In genomic region chr16:16599586-16600401, GRCm38 (mm10) we compare ENCODE assay signal across 8 mouse cellular contexts. TPM values are rescaled to one million over a fixed set of nuclear protein-coding genes. Genes with fewer than 3 reads are reported as not detected.
A peak's percentile ranks its signal among the peaks of the same experiment; 100 is the strongest.
DNase-seq lines count a peak whose midpoint lies in the region; ATAC-seq and TF ChIP-seq lines count a peak whose summit lies in the region.

No protein-coding gene starts in this region.

- peak; percentile 40 for DNase-seq in G1E (ENCODE audit: low spot score)
- peak; percentile 52 to 60 for DNase-seq in cerebellum, adult 18-20 months
- peak; percentile 46 for DNase-seq in forebrain, postnatal 0 days
- DNase-seq in heart, postnatal 25 days (ENCODE audit: low spot score): peak; percentile 8
- peak; percentile 76 for DNase-seq in large intestine, adult 2 months (ENCODE audit: low read depth, low spot score)
- peak; percentile 46 for DNase-seq in ovary, postnatal 14 days (ENCODE audit: low spot score)
- peak; percentile 54 to 69 for DNase-seq in urinary bladder, postnatal 36 days (ENCODE audit: low spot score in 2 of 2)

- H3K27me3 ChIP-seq in G1E (ENCODE audit: insufficient read depth, low read length): peaks cover 15% of the 10 kb centered on the region; the same call in 1 of the 2 replicates
- H3K27me3 ChIP-seq in forebrain, postnatal 0 days (ENCODE audit: insufficient read depth, low read length): no peaks in the 10 kb centered on the region
- no peaks in the 10 kb centered on the region for H3K27me3 ChIP-seq in lung, embryonic 16.5 days (ENCODE audit: control insufficient read depth, insufficient read depth, low read depth, low read length)

- intact Hi-C loops in heart, postnatal 25 days (cut with DNase I): no loop called here

- H3K4me1 ChIP-seq in G1E (ENCODE audit: insufficient read depth, low read depth, low read length): peaks cover 4% of the 10 kb centered on the region; the same call in 1 of the 2 replicates
- H3K4me1 ChIP-seq in forebrain, postnatal 0 days (ENCODE audit: insufficient read depth): 0 out of 2 replicates have a peak, but pooled peaks cover 4% of the 10 kb centered on the region
- peaks cover 4% of the 10 kb centered on the region; the same call in 1 of the 2 replicates for H3K4me1 ChIP-seq in lung, embryonic 16.5 days (replicated peaks; ENCODE audit: control insufficient read depth, insufficient read depth, low read length)

- peak overlapping the region; percentile 94 for H3K4me2 ChIP-seq in forebrain, postnatal 0 days (ENCODE audit: low read depth)
- peak overlapping the region; percentile 74 for H3K4me2 ChIP-seq in lung, embryonic 16.5 days (ENCODE audit: low read depth, low read length)

- H3K36me3 ChIP-seq in G1E (replicated peaks): no peaks in the 10 kb centered on the region
- no peaks in the 10 kb centered on the region for H3K36me3 ChIP-seq in forebrain, postnatal 0 days (ENCODE audit: insufficient read depth)
- no peaks in the 10 kb centered on the region for H3K36me3 ChIP-seq in lung, embryonic 16.5 days (ENCODE audit: control insufficient read depth, insufficient read depth, low read length)

- no peak overlapping the region for H3K27ac ChIP-seq in forebrain, postnatal 0 days (ENCODE audit: low read depth, low read length)
- H3K27ac ChIP-seq in lung, embryonic 16.5 days (ENCODE audit: low read length): peak overlapping the region; percentile 88

- no peaks in the 10 kb centered on the region for H3K9me3 ChIP-seq in G1E (replicated peaks)
- H3K9me3 ChIP-seq in forebrain, postnatal 0 days (ENCODE audit: low read length): no peaks in the 10 kb centered on the region
- no peaks in the 10 kb centered on the region for H3K9me3 ChIP-seq in lung, embryonic 16.5 days (ENCODE audit: control insufficient read depth, low read length)

- H3K4me3 ChIP-seq in G1E (ENCODE audit: low read depth, low read length): peak overlapping the region; percentile 35; the same call in 1 of the 2 replicates
- peak overlapping the region; percentile 70 for H3K4me3 ChIP-seq in forebrain, postnatal 0 days (ENCODE audit: low read depth, low read length)
- peak overlapping the region; percentile 81 for H3K4me3 ChIP-seq in lung, embryonic 16.5 days (ENCODE audit: low read length)

- WGBS in forebrain, postnatal 0 days: 2% methylated on average over 73 of the region's 77 CpGs
- under 1% methylated on average over 77 of the region's 77 CpGs for WGBS in large intestine, adult 2 months
- under 1% methylated on average over 73 of the region's 77 CpGs for WGBS in lung, embryonic 16.5 days

- no peak for ATAC-seq in G1E (ENCODE audit: extremely low read depth, insufficient number of reproducible peaks, low FRiP score, poor library complexity, severe bottlenecking)
- ATAC-seq in forebrain, postnatal 0 days: peak; percentile 92
- ATAC-seq in lung, embryonic 16.5 days (ENCODE audit: low read depth): peak; percentile 98

- peak overlapping the region; percentile 70 for H3K9ac ChIP-seq in forebrain, postnatal 0 days
- peak overlapping the region; percentile 89 for H3K9ac ChIP-seq in lung, embryonic 16.5 days (ENCODE audit: low read length)

- TF ChIP-seq CTCF in G1E (IDR thresholded peaks at IDR 0.05; ENCODE audit: low read depth, low read length): no peak
- no peak for TF ChIP-seq CTCF in forebrain, postnatal 0 days (IDR thresholded peaks at IDR 0.05; ENCODE audit: low read depth)

RNA-seq across cellular contexts. Expression of gene Fgd4, which starts 0.6 kb away (rescaled TPM):
- 1.1 TPM in 1 of 2 replicates, not detected in the other for total RNA-seq in G1E (2014; fragmentation: Nextera tagmentation)
- 0.23 and 0.44 TPM in 2 replicates for total RNA-seq in G1E (2017)
- polyA plus RNA-seq in G1E (2012): 0.03 TPM in 1 of 2 replicates, not detected in the other
- 46.7 and 50.2 TPM in 2 replicates for total RNA-seq in forebrain, postnatal 0 days (2014; rRNA removed)
- 6.0 and 10.7 TPM in 2 replicates for polyA plus RNA-seq in forebrain, postnatal 0 days (2015; fragmentation: Nextera tagmentation; extraction: Ambion mirVana)
- 10 to 100 TPM; 48.1 to 50.0 TPM for total RNA-seq in heart, postnatal 25 days (2021)
- 2.7 and 7.4 TPM in 2 replicates for polyA plus RNA-seq in large intestine, adult 2 months (2012; rRNA removed)
- polyA plus RNA-seq in lung, embryonic 16.5 days (2015; fragmentation: Nextera tagmentation; extraction: Ambion mirVana): 5.3 and 6.5 TPM in 2 replicates

Comparison
In these comparisons a context has a peak if more than half of its experiments do, and no peak if none do; other contexts are left out.
1. DNase-seq: peak in every context shown above with its lines; median percentile 76 in large intestine, adult 2 months; 62 in urinary bladder, postnatal 36 days; 56 in cerebellum, adult 18-20 months; 46 in forebrain, postnatal 0 days; 46 in ovary, postnatal 14 days; 40 in G1E; 8 in heart, postnatal 25 days.